Mouse (Mus musculus): Measurements from ENCODE around the gene Cbx3.

GRCm38 (mm10) chr6:51524321-51524931, 54.3 kb downstream of the Cbx3 start:
- TF ChIP-seq POLR2A (IDR thresholded peaks at IDR 0.05; ENCODE audit: low read depth, low read length): no peak
- TF ChIP-seq CTCF (IDR thresholded peaks at IDR 0.05; ENCODE audit: extremely low read depth, insufficient read length, insufficient replicate concordance, low read depth, low read length): no peak

Data from small intestine, adult 2 months (tissue).